Mouse (Mus musculus) CH12.LX (cell line): ENCODE results near the gene Timmdc1.

Source experiments
- CHD2 ChIP-seq: IDR thresholded peaks from 2 replicates; pipeline ENCODE4 v1.6.1; 2011; ENCODE audit warnings: low read length, improper control_type of control experiment
- CTCF ChIP-seq, 2 experiments: IDR thresholded peaks in 1 of 2; conservative IDR thresholded peaks in 1 of 2; 2 replicates each; pipeline ENCODE4 v1.5.1; 2011 to 2012; ENCODE audit warnings: low read depth in 2 of 2, low read length in 2 of 2, improper control_type of control experiment in 1 of 2, inconsistent platforms in 1 of 2, mild to moderate bottlenecking in 1 of 2, moderate library complexity in 1 of 2
- HCFC1 ChIP-seq: IDR thresholded peaks from 2 replicates; pipeline ENCODE4 v1.6.1; 2012; ENCODE audit warnings: low read depth, mild to moderate bottlenecking, inconsistent platforms, low read length, improper control_type of control experiment
- JUN ChIP-seq: IDR thresholded peaks from 2 replicates; pipeline ENCODE4 v1.6.1; 2011; ENCODE audit warnings: low read depth, mild to moderate bottlenecking, low read length, improper control_type of control experiment, moderate library complexity; ENCODE audit not compliant: insufficient read depth
- MEF2A ChIP-seq: IDR thresholded peaks from 2 replicates; pipeline ENCODE4 v1.6.1; 2014; ENCODE audit warnings: low read depth, mild to moderate bottlenecking, inconsistent platforms, low read length, improper control_type of control experiment, borderline replicate concordance
- MXI1 ChIP-seq: IDR thresholded peaks from 2 replicates; pipeline ENCODE4 v1.6.1; 2011; ENCODE audit warnings: mild to moderate bottlenecking, low read depth, low read length, improper control_type of control experiment
- MYC ChIP-seq: IDR thresholded peaks from 2 replicates; pipeline ENCODE4 v1.6.1; 2011; ENCODE audit warnings: low read depth, mild to moderate bottlenecking, improper control_type of control experiment, low read length
- NELFE ChIP-seq: IDR thresholded peaks from 2 replicates; pipeline ENCODE4 v1.6.1; 2011; ENCODE audit warnings: low read depth, low read length, improper control_type of control experiment
- POLR2A ChIP-seq: IDR thresholded peaks from 2 replicates; pipeline ENCODE4 v1.6.1; 2011; ENCODE audit warnings: low read depth, mild to moderate bottlenecking, improper control_type of control experiment, low read length
- TCF12 ChIP-seq: IDR thresholded peaks from 2 replicates; pipeline ENCODE4 v1.6.1; 2014; ENCODE audit warnings: low read depth, mild to moderate bottlenecking, inconsistent platforms, low read length, improper control_type of control experiment
- UBTF ChIP-seq: IDR thresholded peaks from 2 replicates; pipeline ENCODE4 v1.6.1; 2012; ENCODE audit warnings: low read depth, mild to moderate bottlenecking, inconsistent platforms, low read length, improper control_type of control experiment, moderate library complexity
- USF1 ChIP-seq: IDR thresholded peaks from 2 replicates; pipeline ENCODE4 v1.6.1; 2014; ENCODE audit warnings: low read depth, mild to moderate bottlenecking, inconsistent platforms, low read length, improper control_type of control experiment
- ZMIZ1 ChIP-seq: IDR thresholded peaks from 2 replicates; pipeline ENCODE4 v1.6.1; 2012; ENCODE audit warnings: low read depth, mild to moderate bottlenecking, inconsistent platforms, low read length, improper control_type of control experiment
- ZNF384 ChIP-seq: IDR thresholded peaks from 2 replicates; pipeline ENCODE4 v1.6.1; 2012; ENCODE audit warnings: low read depth, low read length, improper control_type of control experiment, inconsistent platforms

DNA sequence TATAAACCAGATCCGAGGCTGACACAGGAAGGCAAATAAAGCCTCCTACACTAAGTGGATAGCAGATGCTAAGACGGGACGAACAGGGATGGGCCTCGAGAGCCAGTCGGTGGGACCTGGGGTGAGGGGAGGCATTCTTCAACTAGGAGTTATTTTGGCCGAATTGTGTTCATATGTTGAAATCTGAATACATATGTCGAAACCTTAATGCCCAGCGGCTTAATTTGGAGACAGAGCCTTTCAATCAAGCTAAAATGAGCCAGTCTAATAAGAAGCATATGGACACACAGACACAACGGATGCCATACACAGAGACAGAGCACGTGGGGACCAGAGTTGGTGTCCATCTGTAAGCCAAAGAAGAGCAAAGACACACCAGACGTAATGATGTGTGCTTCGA, 74.0 kb downstream of the Timmdc1 start:
- TF ChIP-seq NELFE (no peak), CTCF (conservative IDR thresholded peaks at IDR 0.05 in 1 of 2, IDR thresholded peaks at IDR 0.05 in 1 of 2; ENCODE audit: low read depth in 2 of 2, low read length in 2 of 2) (no peak), MEF2A (no peak), ZNF384 (no peak), HCFC1 (no peak), POLR2A (no peak), MXI1 (no peak), JUN (no peak), UBTF (no peak), CHD2 (no peak), USF1 (no peak), MYC (no peak), TCF12 (no peak), ZMIZ1 (no peak)
